Mouse (Mus musculus) urinary bladder, postnatal 14 days (tissue): Measurements from ENCODE around the gene Foxd4.

ENCODE experiments used
- DNase-seq: peaks from one replicate; pipeline ENCODE4 v3.0.0; 2021; ENCODE audit warnings: low spot score

The Foxd4 gene

GRCm38 (mm10) chr19:24900581-24901220 is at the start of gene Foxd4:
TSS of gene Foxd4 (minus strand) at chr19:24901197.
- DNase-seq: no peak

GRCm38 (mm10) chr19:24945521-24946262 is 44.7 kb upstream of the Foxd4 start:
- no peak for DNase-seq

- DNase-seq: no peak
Observed at GRCm38 (mm10) chr19:24937084-24937483, 36.1 kb upstream of the Foxd4 start.

GRCm38 (mm10) chr19:24929041-24929440 is 28.0 kb upstream of the Foxd4 start:
- no peak for DNase-seq

- no peak for DNase-seq
Observed at GRCm38 (mm10) chr19:24920866-24921265, 19.9 kb upstream of the Foxd4 start.

GRCm38 (mm10) chr19:24908385-24909155 is 7.6 kb upstream of the Foxd4 start:
- no peak for DNase-seq

GRCm38 (mm10) chr19:24907655-24908054 is 6.7 kb upstream of the Foxd4 start:
- DNase-seq: no peak

- no peak for DNase-seq
Observed at GRCm38 (mm10) chr19:24902821-24903220, 1.8 kb upstream of the Foxd4 start.

- DNase-seq: no peak
Observed at GRCm38 (mm10) chr19:24902256-24902655, 1.3 kb upstream of the Foxd4 start.

GRCm38 (mm10) chr19:24901666-24902065 is 669 bp upstream of the Foxd4 start:
- no peak for DNase-seq

GRCm38 (mm10) chr19:24899578-24900544 is 1.1 kb downstream of the Foxd4 start:
- DNase-seq: no peak

- DNase-seq: no peak
Observed at GRCm38 (mm10) chr19:24898737-24899577, 2.0 kb downstream of the Foxd4 start.

- DNase-seq: no peak
Observed at GRCm38 (mm10) chr19:24897896-24898736, 2.9 kb downstream of the Foxd4 start.

GRCm38 (mm10) chr19:24897006-24897895 is 3.7 kb downstream of the Foxd4 start:
- DNase-seq: no peak

GRCm38 (mm10) chr19:24896536-24896935 is 4.5 kb downstream of the Foxd4 start:
- no peak for DNase-seq

GRCm38 (mm10) chr19:24886888-24887287 is 14.1 kb downstream of the Foxd4 start:
- DNase-seq: no peak

GRCm38 (mm10) chr19:24885504-24885903 is 15.5 kb downstream of the Foxd4 start:
- DNase-seq: peak; percentile 44

GRCm38 (mm10) chr19:24881237-24881636 is 19.8 kb downstream of the Foxd4 start:
- DNase-seq: no peak
